Comparison of ENCODE assay signal across 7 mouse cellular contexts in the genomic region with DNA sequence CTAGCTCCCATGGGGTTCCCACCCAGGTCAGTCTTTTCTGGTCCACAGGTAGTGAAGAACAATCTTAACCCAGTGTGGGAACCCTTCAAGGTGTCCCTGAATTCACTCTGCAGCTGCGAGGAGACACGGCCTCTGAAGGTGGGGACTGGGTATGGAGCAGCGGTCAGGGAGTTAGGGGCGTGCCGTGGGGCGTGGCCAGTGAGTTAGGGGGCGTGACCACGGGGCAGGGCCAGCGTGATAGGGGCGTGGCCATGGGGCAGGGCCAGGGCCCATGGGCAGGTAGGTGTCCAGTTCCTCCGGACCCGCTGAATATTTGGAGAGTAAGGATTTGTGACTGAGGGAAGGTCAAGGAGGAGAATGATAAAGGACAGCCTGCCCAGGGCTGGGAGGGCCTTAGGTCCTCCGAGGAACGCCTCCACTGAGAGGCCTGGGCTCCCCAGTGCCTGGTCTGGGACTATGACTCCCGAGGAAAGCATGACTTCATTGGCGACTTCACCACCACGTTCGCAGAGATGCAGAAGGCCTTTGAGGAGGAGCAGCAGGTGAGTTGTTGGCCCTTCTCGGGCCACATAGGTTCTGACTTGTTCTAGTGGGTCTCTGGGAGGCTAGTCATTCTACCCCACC. TPM values are rescaled to one million over a fixed set of nuclear protein-coding genes. Genes with fewer than 3 reads are reported as not detected.
DNase-seq lines count a peak whose midpoint lies in the region; ATAC-seq and TF ChIP-seq lines count a peak whose summit lies in the region.

No protein-coding gene starts in this region.

- no peaks in the 10 kb centered on the region; the same call in 1 of the 2 replicates for H3K27me3 ChIP-seq in midbrain, embryonic 11.5 days (ENCODE audit: control insufficient read depth, insufficient read depth, low read length)
- peaks cover 10% of the 10 kb centered on the region; the same call in 1 of the 2 replicates for H3K27me3 ChIP-seq in midbrain, embryonic 16.5 days (ENCODE audit: control insufficient read depth, insufficient read depth, low read depth, low read length)
- no peaks in the 10 kb centered on the region for H3K27me3 ChIP-seq in kidney, adult 2 months (replicated peaks; ENCODE audit: control insufficient read depth, insufficient read depth, low read length)
- H3K27me3 ChIP-seq in lung, embryonic 14.5 days (ENCODE audit: insufficient read depth, low read length) = 0 out of 2 replicates have a peak, but pooled peaks cover 4% of the 10 kb centered on the region

- no peak for TF ChIP-seq POLR2A in kidney, adult 2 months (IDR thresholded peaks at IDR 0.05; ENCODE audit: low read depth, low read length)

- 6% methylated on average over 19 of the region's 19 CpGs for WGBS in midbrain, embryonic 11.5 days
- 7% methylated on average over 19 of the region's 19 CpGs for WGBS in midbrain, embryonic 16.5 days
- WGBS in kidney, adult 2 months = 17% methylated on average over 19 of the region's 19 CpGs
- WGBS in lung, embryonic 14.5 days = 8% methylated on average over 19 of the region's 19 CpGs

- DNase-seq in midbrain, embryonic 11.5 days (ENCODE audit: low spot score, missing footprints) = peak; percentile 91
- DNase-seq in embryo, embryonic 11 days = peak; percentile 68
- DNase-seq in kidney, adult 2 months = peak; percentile 80
- no peak for DNase-seq in lung, embryonic 14.5 days
- peak; percentile 52 to 53 for DNase-seq in urinary bladder, postnatal 36 days (ENCODE audit: low spot score in 2 of 2)
- no peak for DNase-seq in left cerebral cortex, adult 11 months (ENCODE audit: low spot score)

- H3K4me2 ChIP-seq in midbrain, embryonic 11.5 days = no peak overlapping the region
- no peak overlapping the region for H3K4me2 ChIP-seq in midbrain, embryonic 16.5 days (ENCODE audit: low read length)
- peak overlapping the region; percentile 31; the same call in 1 of the 2 replicates for H3K4me2 ChIP-seq in lung, embryonic 14.5 days

- TF ChIP-seq CTCF in kidney, adult 2 months (conservative IDR thresholded peaks at IDR 0.05; ENCODE audit: insufficient read depth, insufficient read length, low read depth, low read length) = no peak
- TF ChIP-seq CTCF in lung, embryonic 14.5 days (IDR thresholded peaks at IDR 0.05; ENCODE audit: low read depth) = no peak

- H3K9me3 ChIP-seq in midbrain, embryonic 11.5 days (ENCODE audit: control insufficient read depth, low read length) = no peaks in the 10 kb centered on the region
- H3K9me3 ChIP-seq in midbrain, embryonic 16.5 days (replicated peaks; ENCODE audit: control insufficient read depth, low read length, poor library complexity, severe bottlenecking) = no peaks in the 10 kb centered on the region
- no peaks in the 10 kb centered on the region for H3K9me3 ChIP-seq in lung, embryonic 14.5 days (ENCODE audit: low read depth, low read length)

- H3K27ac ChIP-seq in midbrain, embryonic 11.5 days (ENCODE audit: low read depth, low read length) = no peak overlapping the region
- no peak overlapping the region for H3K27ac ChIP-seq in midbrain, embryonic 16.5 days (ENCODE audit: low read length)
- no peak overlapping the region for H3K27ac ChIP-seq in kidney, adult 2 months (ENCODE audit: insufficient read depth, low read depth, low read length)
- no peak overlapping the region for H3K27ac ChIP-seq in lung, embryonic 14.5 days (ENCODE audit: low read depth)

- no peak overlapping the region for H3K4me3 ChIP-seq in midbrain, embryonic 11.5 days (ENCODE audit: low read depth, low read length)
- no peak overlapping the region for H3K4me3 ChIP-seq in midbrain, embryonic 16.5 days (ENCODE audit: low read depth, low read length)
- H3K4me3 ChIP-seq in kidney, adult 2 months (ENCODE audit: insufficient read depth, low read depth, low read length) = no peak overlapping the region
- H3K4me3 ChIP-seq in lung, embryonic 14.5 days (ENCODE audit: low read depth, low read length) = no peak overlapping the region

- peak; percentile 58; the same call in 1 of the 2 replicates for ATAC-seq in midbrain, embryonic 11.5 days (ENCODE audit: low FRiP score)
- ATAC-seq in midbrain, embryonic 16.5 days = no peak
- ATAC-seq in lung, embryonic 14.5 days (ENCODE audit: insufficient read depth) = peak; percentile 53; the same call in 1 of the 2 replicates

- no peaks in the 10 kb centered on the region for H3K36me3 ChIP-seq in midbrain, embryonic 11.5 days (ENCODE audit: control insufficient read depth, insufficient read depth, low read length)
- H3K36me3 ChIP-seq in midbrain, embryonic 16.5 days (ENCODE audit: control insufficient read depth, insufficient read depth, low read length) = no peaks in the 10 kb centered on the region
- no peaks in the 10 kb centered on the region for H3K36me3 ChIP-seq in kidney, adult 2 months (ENCODE audit: control insufficient read depth, insufficient read depth, low read length)
- no peaks in the 10 kb centered on the region for H3K36me3 ChIP-seq in lung, embryonic 14.5 days (ENCODE audit: insufficient read depth)

- H3K4me1 ChIP-seq in midbrain, embryonic 11.5 days (ENCODE audit: control insufficient read depth, insufficient read depth, low read length) = no peaks in the 10 kb centered on the region
- no peaks in the 10 kb centered on the region for H3K4me1 ChIP-seq in midbrain, embryonic 16.5 days (ENCODE audit: control insufficient read depth, insufficient read depth, low read length)
- H3K4me1 ChIP-seq in kidney, adult 2 months (ENCODE audit: control insufficient read depth, insufficient read depth, low read length) = no peaks in the 10 kb centered on the region; the same call in 1 of the 2 replicates
- 0 out of 2 replicates have a peak, but pooled peaks cover 5% of the 10 kb centered on the region for H3K4me1 ChIP-seq in lung, embryonic 14.5 days (ENCODE audit: insufficient read depth)

- H3K9ac ChIP-seq in midbrain, embryonic 11.5 days (ENCODE audit: low read length) = no peak overlapping the region
- no peak overlapping the region for H3K9ac ChIP-seq in midbrain, embryonic 16.5 days (ENCODE audit: low read depth, low read length)
- H3K9ac ChIP-seq in lung, embryonic 14.5 days = no peak overlapping the region

RNA-seq across cellular contexts. Expression of a gene that starts 9.1 kb away (rescaled TPM):
- 0.07 TPM in 1 of 2 replicates, not detected in the other for polyA plus RNA-seq in midbrain, embryonic 11.5 days (2014; fragmentation: Nextera tagmentation; extraction: Ambion mirVana)
- polyA plus RNA-seq in midbrain, embryonic 16.5 days (2015; fragmentation: Nextera tagmentation; extraction: Ambion mirVana) = 10.1 and 17.1 TPM in 2 replicates
- 2.5 and 3.4 TPM in 2 replicates for polyA plus RNA-seq in kidney, adult 2 months (2012; rRNA removed)
- 0.24 and 0.49 TPM in 2 replicates for polyA plus RNA-seq in lung, embryonic 14.5 days (2014; fragmentation: Nextera tagmentation; extraction: Ambion mirVana)

RNA-seq across cellular contexts. Expression of a gene that starts 24.2 kb away (rescaled TPM):
- 1,312 and 1,403 TPM in 2 replicates for polyA plus RNA-seq in midbrain, embryonic 11.5 days (2014; fragmentation: Nextera tagmentation; extraction: Ambion mirVana)
- 639 and 669 TPM in 2 replicates for polyA plus RNA-seq in midbrain, embryonic 16.5 days (2015; fragmentation: Nextera tagmentation; extraction: Ambion mirVana)
- polyA plus RNA-seq in kidney, adult 2 months (2012; rRNA removed) = 960 and 1,412 TPM in 2 replicates
- 1,722 and 1,770 TPM in 2 replicates for polyA plus RNA-seq in lung, embryonic 14.5 days (2014; fragmentation: Nextera tagmentation; extraction: Ambion mirVana)

RNA-seq across cellular contexts. Expression of a gene that starts 31.8 kb away (rescaled TPM):
- 2.9 and 3.2 TPM in 2 replicates for polyA plus RNA-seq in midbrain, embryonic 11.5 days (2014; fragmentation: Nextera tagmentation; extraction: Ambion mirVana)
- 0.40 and 0.42 TPM in 2 replicates for polyA plus RNA-seq in midbrain, embryonic 16.5 days (2015; fragmentation: Nextera tagmentation; extraction: Ambion mirVana)
- polyA plus RNA-seq in kidney, adult 2 months (2012; rRNA removed) = 10.8 and 11.2 TPM in 2 replicates
- 16.3 and 17.8 TPM in 2 replicates for polyA plus RNA-seq in lung, embryonic 14.5 days (2014; fragmentation: Nextera tagmentation; extraction: Ambion mirVana)

RNA-seq across cellular contexts. Expression of a gene that starts 59.7 kb away (rescaled TPM):
- polyA plus RNA-seq in midbrain, embryonic 11.5 days (2014; fragmentation: Nextera tagmentation; extraction: Ambion mirVana) = 1.7 and 2.2 TPM in 2 replicates
- polyA plus RNA-seq in midbrain, embryonic 16.5 days (2015; fragmentation: Nextera tagmentation; extraction: Ambion mirVana) = 0.14 and 0.40 TPM in 2 replicates
- polyA plus RNA-seq in kidney, adult 2 months (2012; rRNA removed) = 360 and 388 TPM in 2 replicates
- polyA plus RNA-seq in lung, embryonic 14.5 days (2014; fragmentation: Nextera tagmentation; extraction: Ambion mirVana) = 1.0 and 1.1 TPM in 2 replicates

Comparison
In these comparisons a context has a peak if more than half of its experiments do, and no peak if none do; other contexts are left out.
1. DNase-seq: peak in midbrain, embryonic 11.5 days (single experiment), embryo, embryonic 11 days (single experiment), kidney, adult 2 months (single experiment) and urinary bladder, postnatal 36 days (2 of 2); none in lung, embryonic 14.5 days (single experiment) and left cerebral cortex, adult 11 months (single experiment).